Mouse (Mus musculus) midbrain, embryonic 11.5 days (tissue): ENCODE results near the gene Gpsm1. TPM values are rescaled to one million over a fixed set of nuclear protein-coding genes. Genes with fewer than 3 reads are reported as not detected.

Experiments used
- ATAC-seq: fragments of 200-750 bp; cut with Nextera tagmentation; 2 replicates; pipeline ENCODE4 v1.8.0; 2017; ENCODE audit warnings: moderate TSS enrichment, moderate library complexity; ENCODE audit not compliant: low FRiP score
- DNase-seq: peaks from one replicate; pipeline ENCODE4 v3.0.0; 2015; ENCODE audit warnings: low spot score; ENCODE audit errors: missing footprints
- H3K27ac ChIP-seq: fragments of 300-500 bp; sonication (generic); 2 replicates; pipeline ENCODE4 v1.5.1; 2014; ENCODE audit warnings: low read depth, low read length
- H3K27me3 ChIP-seq: fragments of 300-500 bp; sonication (generic); 2 replicates; pipeline ENCODE4 v1.6.1; 2014; ENCODE audit warnings: mild to moderate bottlenecking, low read length, moderate library complexity, mixed read lengths; ENCODE audit not compliant: control insufficient read depth, insufficient read depth
- H3K36me3 ChIP-seq: fragments of 300-500 bp; sonication (generic); 2 replicates; pipeline ENCODE4 v1.6.1; 2014; ENCODE audit warnings: mild to moderate bottlenecking, low read length, moderate library complexity, mixed read lengths; ENCODE audit not compliant: control insufficient read depth, insufficient read depth
- H3K4me1 ChIP-seq: fragments of 300-500 bp; sonication (generic); 2 replicates; pipeline ENCODE4 v1.6.1; 2014; ENCODE audit warnings: low read length; ENCODE audit not compliant: control insufficient read depth, insufficient read depth
- H3K4me2 ChIP-seq: fragments of 300-500 bp; sonication (generic); 2 replicates; pipeline ENCODE4 v1.6.1; 2014; ENCODE audit warnings: mild to moderate bottlenecking, moderate library complexity
- H3K4me3 ChIP-seq: fragments of 300-500 bp; sonication (generic); 2 replicates; pipeline ENCODE4 v1.5.1; 2014; ENCODE audit warnings: low read depth, low read length
- H3K9ac ChIP-seq: fragments of 300-500 bp; sonication (generic); 2 replicates; pipeline ENCODE4 v1.6.1; 2014; ENCODE audit warnings: low read length
- H3K9me3 ChIP-seq: fragments of 300-500 bp; sonication (generic); 2 replicates; pipeline ENCODE4 v1.6.1; 2016; ENCODE audit warnings: low read length; ENCODE audit not compliant: control insufficient read depth
- WGBS: fragments of 180-500 bp; shearing (Covaris S2); extraction: QIAGEN DNeasy Blood & Tissue Kit; methylation state at CpG from one replicate; pipeline ENCODE4 v1.1.7; 2014; 5-methylcytosine and 5-hydroxymethylcytosine counted together
- polyA plus RNA-seq: library from polyadenylated mRNA; unstranded; fragments of >200 nt; fragmentation: Nextera tagmentation; extraction: Ambion mirVana; gene quantifications from 2 replicates; pipeline ENCODE4 v1.2.1, GENCODE M21; 2014

Gpsm1 gene
- polyA plus RNA-seq, 1 experiment from 2014 or later = 53.3 TPM

- DNase-seq = no peak
- Histone ChIP-seq H3K27ac (no peak overlapping the region), H3K4me2 (no peak overlapping the region), H3K27me3 (no peaks in the 10 kb centered on the region), H3K9ac (no peak overlapping the region), H3K4me3 (no peak overlapping the region), H3K9me3 (no peaks in the 10 kb centered on the region), H3K36me3 (peaks cover 36% of the 10 kb centered on the region), H3K4me1 (no peaks in the 10 kb centered on the region)
- no peak for ATAC-seq
- WGBS = 97% methylated on average over 4 of the region's 4 CpGs
Measured at GRCm38 (mm10) chr2:26327852-26328251, 12.5 kb downstream of the Gpsm1 start.

- no peak overlapping the region for H3K4me2 ChIP-seq
- no peak overlapping the region for H3K4me3 ChIP-seq
- H3K27ac ChIP-seq = no peak overlapping the region
- no peak for DNase-seq
- no peak overlapping the region for H3K9ac ChIP-seq
- WGBS = 65% methylated on average over 8 of the region's 8 CpGs
- no peaks in the 10 kb centered on the region for H3K9me3 ChIP-seq
- peaks cover 28% of the 10 kb centered on the region for H3K36me3 ChIP-seq
- H3K27me3 ChIP-seq = no peaks in the 10 kb centered on the region
- H3K4me1 ChIP-seq = no peaks in the 10 kb centered on the region
- ATAC-seq = no peak
Measured at GRCm38 (mm10) chr2:26329402-26329801, 14.1 kb downstream of the Gpsm1 start.

- H3K4me3 ChIP-seq = no peak overlapping the region
- H3K9me3 ChIP-seq = no peaks in the 10 kb centered on the region
- no peak overlapping the region for H3K4me2 ChIP-seq
- H3K9ac ChIP-seq = no peak overlapping the region
- no peaks in the 10 kb centered on the region for H3K27me3 ChIP-seq
- H3K36me3 ChIP-seq = peaks cover 28% of the 10 kb centered on the region
- no peak for DNase-seq
- H3K4me1 ChIP-seq = no peaks in the 10 kb centered on the region
- 84% methylated on average over 4 of the region's 4 CpGs for WGBS
- H3K27ac ChIP-seq = no peak overlapping the region
- ATAC-seq = no peak
Measured at GRCm38 (mm10) chr2:26330056-26330468, 14.7 kb downstream of the Gpsm1 start.

GRCm38 (mm10) chr2:26330702-26331101, 15.4 kb downstream of the Gpsm1 start:
- H3K27ac ChIP-seq = no peak overlapping the region
- H3K4me1 ChIP-seq = no peaks in the 10 kb centered on the region
- no peak overlapping the region for H3K9ac ChIP-seq
- no peak overlapping the region for H3K4me3 ChIP-seq
- H3K27me3 ChIP-seq = no peaks in the 10 kb centered on the region
- H3K9me3 ChIP-seq = no peaks in the 10 kb centered on the region
- peaks cover 25% of the 10 kb centered on the region for H3K36me3 ChIP-seq
- H3K4me2 ChIP-seq = no peak overlapping the region
- no peak for ATAC-seq
- 78% methylated on average over 6 of the region's 6 CpGs for WGBS
- no peak for DNase-seq

- Histone ChIP-seq H3K4me1 (no peaks in the 10 kb centered on the region), H3K36me3 (peaks cover 7% of the 10 kb centered on the region), H3K9me3 (no peaks in the 10 kb centered on the region), H3K4me3 (no peak overlapping the region), H3K9ac (no peak overlapping the region), H3K27me3 (no peaks in the 10 kb centered on the region), H3K4me2 (no peak overlapping the region), H3K27ac (no peak overlapping the region)
- DNase-seq (no peak), ATAC-seq (no peak)
- WGBS = 87% methylated on average over 8 of the region's 13 CpGs
Measured at GRCm38 (mm10) chr2:26338302-26339203, 23.2 kb downstream of the Gpsm1 start.

GRCm38 (mm10) chr2:26339204-26339551, 23.9 kb downstream of the Gpsm1 start:
- Histone ChIP-seq H3K4me2 (no peak overlapping the region), H3K4me1 (no peaks in the 10 kb centered on the region), H3K27me3 (no peaks in the 10 kb centered on the region), H3K4me3 (no peak overlapping the region), H3K27ac (no peak overlapping the region), H3K36me3 (peaks cover 7% of the 10 kb centered on the region), H3K9ac (no peak overlapping the region), H3K9me3 (no peaks in the 10 kb centered on the region)
- DNase-seq (no peak), ATAC-seq (no peak)
- 88% methylated on average over 5 of the region's 5 CpGs for whole genome bisulfite sequencing

GRCm38 (mm10) chr2:26341510-26341981, 26.2 kb downstream of the Gpsm1 start:
- Histone ChIP-seq H3K4me3 (no peak overlapping the region), H3K4me2 (no peak overlapping the region), H3K36me3 (peaks cover 12% of the 10 kb centered on the region), H3K27ac (no peak overlapping the region), H3K4me1 (no peaks in the 10 kb centered on the region), H3K27me3 (no peaks in the 10 kb centered on the region), H3K9ac (no peak overlapping the region), H3K9me3 (no peaks in the 10 kb centered on the region)
- WGBS = 92% methylated on average over 2 of the region's 2 CpGs
- ATAC-seq = no peak
- no peak for DNase-seq

GRCm38 (mm10) chr2:26342044-26342443, 26.7 kb downstream of the Gpsm1 start:
- Histone ChIP-seq H3K27ac (no peak overlapping the region), H3K4me3 (no peak overlapping the region), H3K4me2 (no peak overlapping the region), H3K9me3 (no peaks in the 10 kb centered on the region), H3K36me3 (peaks cover 17% of the 10 kb centered on the region), H3K9ac (no peak overlapping the region), H3K4me1 (no peaks in the 10 kb centered on the region), H3K27me3 (no peaks in the 10 kb centered on the region)
- ATAC-seq = no peak
- DNase-seq = no peak
- WGBS = 89% methylated on average over 10 of the region's 10 CpGs

GRCm38 (mm10) chr2:26342609-26343490, 27.5 kb downstream of the Gpsm1 start:
- H3K4me2 ChIP-seq = no peak overlapping the region
- H3K27me3 ChIP-seq = no peaks in the 10 kb centered on the region
- no peak for ATAC-seq
- H3K9me3 ChIP-seq = no peaks in the 10 kb centered on the region
- no peak overlapping the region for H3K27ac ChIP-seq
- 77% methylated on average over 11 of the region's 11 CpGs for WGBS
- H3K9ac ChIP-seq = no peak overlapping the region
- H3K4me3 ChIP-seq = no peak overlapping the region
- H3K4me1 ChIP-seq = no peaks in the 10 kb centered on the region
- DNase-seq = no peak
- H3K36me3 ChIP-seq = peaks cover 18% of the 10 kb centered on the region
